Mouse (Mus musculus) kidney, postnatal 0 days (tissue): Measurements from ENCODE around the gene Has3. TPM values are rescaled to one million over a fixed set of nuclear protein-coding genes. Genes with fewer than 3 reads are reported as not detected.

Experiments used
- ATAC-seq: fragments of 200-750 bp; cut with Nextera tagmentation; replicated peaks from 2 replicates; pipeline ENCODE4 v1.8.0; 2017; ENCODE audit warnings: low read depth, moderate number of reproducible peaks, moderate TSS enrichment, moderate library complexity; ENCODE audit not compliant: low FRiP score
- DNase-seq: peaks from one replicate; pipeline ENCODE4 v3.0.0-alpha.2; 2016; ENCODE audit warnings: low spot score
- H3K27ac ChIP-seq: fragments of 300-500 bp; sonication (generic); 2 replicates; pipeline ENCODE4 v1.5.1; 2014; ENCODE audit warnings: mild to moderate bottlenecking
- H3K27me3 ChIP-seq: fragments of 300-500 bp; sonication (generic); 2 replicates; pipeline ENCODE4 v1.6.1; 2014; ENCODE audit warnings: low read length, mixed read lengths; ENCODE audit not compliant: insufficient read depth
- H3K36me3 ChIP-seq: fragments of 300-500 bp; sonication (generic); 2 replicates; pipeline ENCODE4 v1.6.1; 2014; ENCODE audit warnings: low read length, mixed read lengths; ENCODE audit not compliant: insufficient read depth
- H3K4me1 ChIP-seq: fragments of 300-500 bp; sonication (generic); replicated peaks from 2 replicates; pipeline ENCODE4 v1.6.1; 2014; ENCODE audit warnings: antibody characterized with exemption, low read length, mixed read lengths; ENCODE audit not compliant: insufficient read depth
- H3K4me2 ChIP-seq: fragments of 300-500 bp; sonication (generic); 2 replicates; pipeline ENCODE4 v1.6.1; 2014; ENCODE audit warnings: mild to moderate bottlenecking, low read length, moderate library complexity, mixed read lengths
- H3K4me3 ChIP-seq: fragments of 300-500 bp; sonication (generic); replicated peaks from 2 replicates; pipeline ENCODE4 v1.5.1; 2014; ENCODE audit warnings: low read depth, low read length
- H3K9ac ChIP-seq: fragments of 300-500 bp; sonication (generic); 2 replicates; pipeline ENCODE4 v1.6.1; 2014; ENCODE audit warnings: low read depth, low read length
- H3K9me3 ChIP-seq: fragments of 300-500 bp; sonication (generic); replicated peaks from 2 replicates; pipeline ENCODE4 v1.6.1; 2016; ENCODE audit warnings: low read length, inconsistent platforms, mixed read lengths
- CTCF ChIP-seq: IDR thresholded peaks from 2 replicates; pipeline ENCODE4 v1.5.1; 2016; ENCODE audit warnings: antibody characterized with exemption, low read depth, mild to moderate bottlenecking, moderate library complexity
- WGBS: fragments of 180-500 bp; shearing (Covaris S2); extraction: QIAGEN DNeasy Blood & Tissue Kit; methylation state at CpG from one replicate; pipeline ENCODE4 v1.1.7; 2014; 5-methylcytosine and 5-hydroxymethylcytosine counted together
- polyA plus RNA-seq: library from polyadenylated mRNA; unstranded; fragments of >200 nt; fragmentation: Nextera tagmentation; extraction: Ambion mirVana; gene quantifications from 2 replicates; pipeline ENCODE4 v1.2.1, GENCODE M21; 2015

Has3 gene
- polyA plus RNA-seq, result 0.41 and 0.54 TPM in 2 replicates

- ATAC-seq, result no peak
- Histone ChIP-seq H3K4me2 (peak within 1 kb of the TSS; percentile 99), H3K27me3 (no peaks in the 10 kb centered on the region), H3K9me3 (no peaks in the 10 kb centered on the region), H3K27ac (no peak within 1 kb of the TSS), H3K4me1 (peaks cover 30% of the 10 kb centered on the region), H3K9ac (peak within 1 kb of the TSS; percentile 60), H3K4me3 (peak within 1 kb of the TSS; percentile 53), H3K36me3 (peaks cover 8% of the 10 kb centered on the region; the same call in 1 of the 2 replicates)
- under 1% methylated on average over 18 of the region's 18 CpGs for WGBS
- DNase-seq, result peak; percentile 34
- peak; percentile 19; the same call in 1 of the 2 replicates for TF ChIP-seq CTCF
Measured at GRCm38 (mm10) chr8:106870051-106870450, at the start of gene Has3. TSS of gene Has3 (plus strand) at chr8:106870242.

GRCm38 (mm10) chr8:106820553-106821515, 49.2 kb upstream of the Has3 start:
- no peak overlapping the region for H3K4me2 ChIP-seq
- H3K27me3 ChIP-seq, result no peaks in the 10 kb centered on the region
- 44% methylated on average over 14 of the region's 14 CpGs for WGBS
- no peak; the same call in 1 of the 2 replicates for ATAC-seq
- peaks cover 7% of the 10 kb centered on the region; the same call in 1 of the 2 replicates for H3K4me1 ChIP-seq
- H3K4me3 ChIP-seq, result no peak overlapping the region
- peak; percentile 42 for DNase-seq
- 0 out of 2 replicates have a peak, but pooled peaks cover 7% of the 10 kb centered on the region for H3K36me3 ChIP-seq
- H3K27ac ChIP-seq, result peak overlapping the region; percentile 57; the same call in 1 of the 2 replicates
- no peaks in the 10 kb centered on the region for H3K9me3 ChIP-seq
- no peak for TF ChIP-seq CTCF
- no peak overlapping the region for H3K9ac ChIP-seq

GRCm38 (mm10) chr8:106828921-106829320, 41.1 kb upstream of the Has3 start:
- WGBS, result 89% methylated on average over 6 of the region's 6 CpGs
- H3K9me3 ChIP-seq, result no peaks in the 10 kb centered on the region
- H3K36me3 ChIP-seq, result no peaks in the 10 kb centered on the region
- H3K27me3 ChIP-seq, result no peaks in the 10 kb centered on the region
- no peak overlapping the region for H3K9ac ChIP-seq
- no peak overlapping the region for H3K4me3 ChIP-seq
- DNase-seq, result no peak
- no peaks in the 10 kb centered on the region for H3K4me1 ChIP-seq
- no peak overlapping the region for H3K4me2 ChIP-seq
- no peak overlapping the region for H3K27ac ChIP-seq
- TF ChIP-seq CTCF, result no peak
- no peak for ATAC-seq

GRCm38 (mm10) chr8:106829526-106830045, 40.5 kb upstream of the Has3 start:
- no peak for ATAC-seq
- Histone ChIP-seq H3K4me1 (no peaks in the 10 kb centered on the region), H3K27ac (no peak overlapping the region), H3K9me3 (no peaks in the 10 kb centered on the region), H3K27me3 (no peaks in the 10 kb centered on the region), H3K36me3 (no peaks in the 10 kb centered on the region), H3K4me3 (no peak overlapping the region), H3K4me2 (no peak overlapping the region), H3K9ac (no peak overlapping the region)
- DNase-seq, result no peak
- TF ChIP-seq CTCF, result no peak
- WGBS, result 87% methylated on average over 5 of the region's 5 CpGs

- Histone ChIP-seq H3K9me3 (no peaks in the 10 kb centered on the region), H3K9ac (no peak overlapping the region), H3K36me3 (no peaks in the 10 kb centered on the region), H3K4me3 (no peak overlapping the region), H3K27ac (no peak overlapping the region), H3K27me3 (no peaks in the 10 kb centered on the region), H3K4me2 (no peak overlapping the region), H3K4me1 (0 out of 2 replicates have a peak, but pooled peaks cover 7% of the 10 kb centered on the region)
- ATAC-seq (no peak), DNase-seq (no peak)
- 27% methylated on average over 1 of the region's 1 CpGs for WGBS
- no peak for TF ChIP-seq CTCF
Measured at GRCm38 (mm10) chr8:106834899-106835298, 35.1 kb upstream of the Has3 start.

GRCm38 (mm10) chr8:106836525-106836924, 33.5 kb upstream of the Has3 start:
- Histone ChIP-seq H3K9ac (no peak overlapping the region), H3K4me1 (0 out of 2 replicates have a peak, but pooled peaks cover 7% of the 10 kb centered on the region), H3K4me2 (no peak overlapping the region), H3K9me3 (no peaks in the 10 kb centered on the region), H3K27ac (no peak overlapping the region), H3K27me3 (no peaks in the 10 kb centered on the region), H3K36me3 (no peaks in the 10 kb centered on the region), H3K4me3 (no peak overlapping the region)
- WGBS, result 60% methylated on average over 6 of the region's 6 CpGs
- DNase-seq, result no peak
- TF ChIP-seq CTCF, result no peak
- ATAC-seq, result no peak
